14 mouse cellular contexts compared by ENCODE assay signal in the genomic region with DNA sequence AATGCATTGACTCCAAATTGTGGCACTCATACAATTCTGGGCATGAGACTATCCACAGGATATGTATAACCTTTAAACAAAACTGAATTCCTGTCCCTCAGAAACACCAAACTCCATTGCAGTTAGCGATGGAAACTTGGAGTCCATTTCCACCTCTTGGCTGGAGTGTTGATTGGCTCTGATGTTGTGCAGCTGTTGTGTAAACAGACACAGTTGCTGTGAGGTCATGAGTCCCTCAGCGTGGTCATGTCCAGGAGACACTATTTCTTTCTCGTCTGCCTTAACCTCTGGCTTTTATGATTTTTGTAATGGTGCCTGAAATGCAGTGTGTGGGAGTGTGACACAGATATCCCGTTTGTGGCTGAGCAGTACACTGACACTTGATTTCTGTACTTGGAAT.
DNase-seq lines count a peak whose midpoint lies in the region; ATAC-seq and TF ChIP-seq lines count a peak whose summit lies in the region.
"Had no signal": no experiment of that assay in that cellular context is flagged by ENCODE, and none has a peak within 500 bp of the region (broad histone marks: within the 10 kb centered on the region; RNA-seq: fewer than 3 reads in every experiment).

No protein-coding gene starts in this region.

- no peaks in the 10 kb centered on the region for H3K4me1 ChIP-seq in lung, adult 2 months (ENCODE audit: control insufficient read depth, insufficient read depth, low read length)
- H3K4me1 ChIP-seq in limb, embryonic 10.5 days, result no peaks in the 10 kb centered on the region
- no peaks in the 10 kb centered on the region for H3K4me1 ChIP-seq in hindbrain, embryonic 13.5 days (replicated peaks)
- H3K4me1 ChIP-seq: liver, embryonic 15.5 days; neural tube, embryonic 15.5 days had no signal

- no peak overlapping the region for H3K4me3 ChIP-seq in lung, adult 2 months (replicated peaks; ENCODE audit: extremely low read depth, low read depth, low read length)
- no peak overlapping the region for H3K4me3 ChIP-seq in limb, embryonic 10.5 days
- H3K4me3 ChIP-seq in hindbrain, embryonic 13.5 days, result no peak overlapping the region
- H3K4me3 ChIP-seq: erythroblast, embryonic 14.5 days; liver, embryonic 15.5 days; neural tube, embryonic 15.5 days had no signal

- no peak overlapping the region for H3K4me2 ChIP-seq in hindbrain, embryonic 13.5 days
- H3K4me2 ChIP-seq: liver, embryonic 15.5 days; neural tube, embryonic 15.5 days had no signal

- WGBS in lung, adult 2 months, result 62% methylated on average over 4 of the region's 4 CpGs
- 88% methylated on average over 4 of the region's 4 CpGs for WGBS in limb, embryonic 10.5 days
- 91% methylated on average over 4 of the region's 4 CpGs for WGBS in hindbrain, embryonic 13.5 days

- ATAC-seq in hindbrain, embryonic 13.5 days (ENCODE audit: low FRiP score), result no peak
- ATAC-seq: midbrain, embryonic 16.5 days had no signal

- no peaks in the 10 kb centered on the region for H3K27me3 ChIP-seq in limb, embryonic 10.5 days (ENCODE audit: low read depth, poor library complexity, severe bottlenecking)
- H3K27me3 ChIP-seq in hindbrain, embryonic 13.5 days, result no peaks in the 10 kb centered on the region
- H3K27me3 ChIP-seq: liver, embryonic 15.5 days; neural tube, embryonic 15.5 days had no signal

- H3K27ac ChIP-seq in limb, embryonic 10.5 days, result no peak overlapping the region
- no peak overlapping the region for H3K27ac ChIP-seq in hindbrain, embryonic 13.5 days
- H3K27ac ChIP-seq: liver, embryonic 15.5 days; neural tube, embryonic 15.5 days had no signal

- H3K9me3 ChIP-seq in limb, embryonic 10.5 days (replicated peaks), result no peaks in the 10 kb centered on the region
- H3K9me3 ChIP-seq in hindbrain, embryonic 13.5 days, result no peaks in the 10 kb centered on the region
- H3K9me3 ChIP-seq: liver, embryonic 15.5 days; neural tube, embryonic 15.5 days had no signal

- DNase-seq in adrenal gland, adult 2 months, result peak; percentile 4
- no peak for DNase-seq in adrenal gland, postnatal 4 days (ENCODE audit: low spot score in 2 of 2)
- DNase-seq in urinary bladder, postnatal 25 days (ENCODE audit: low spot score), result peak; percentile 5
- DNase-seq in urinary bladder, postnatal 10 days (ENCODE audit: low spot score), result no peak
- peak; percentile 4 for DNase-seq in lung, adult 2 months
- no peak for DNase-seq in layer of hippocampus, postnatal 25 days (ENCODE audit: extremely low spot score in 1 of 2, low spot score in 1 of 2)
- DNase-seq in limb, embryonic 10.5 days (ENCODE audit: low spot score), result no peak
- DNase-seq: cerebellum, adult 11 months; thymus, postnatal 4 days had no signal

- no peaks in the 10 kb centered on the region for H3K36me3 ChIP-seq in limb, embryonic 10.5 days
- H3K36me3 ChIP-seq in hindbrain, embryonic 13.5 days, result no peaks in the 10 kb centered on the region
- H3K36me3 ChIP-seq: liver, embryonic 15.5 days; neural tube, embryonic 15.5 days had no signal

- no peak for TF ChIP-seq POLR2A in lung, adult 2 months (IDR thresholded peaks at IDR 0.05; ENCODE audit: borderline replicate concordance, extremely low read depth, low read depth, low read length)

- TF ChIP-seq CTCF in lung, adult 2 months (IDR thresholded peaks at IDR 0.05; ENCODE audit: insufficient read depth, low read length), result no peak

- H3K9ac ChIP-seq in hindbrain, embryonic 13.5 days, result no peak overlapping the region
- H3K9ac ChIP-seq: liver, embryonic 15.5 days; neural tube, embryonic 15.5 days had no signal

Comparison
In these comparisons a context has a peak if more than half of its experiments do, and no peak if none do; other contexts are left out.
1. DNase-seq: peak in adrenal gland, adult 2 months (single experiment), urinary bladder, postnatal 25 days (single experiment) and lung, adult 2 months (single experiment); none in adrenal gland, postnatal 4 days (0 of 2), urinary bladder, postnatal 10 days (single experiment), layer of hippocampus, postnatal 25 days (0 of 2) and limb, embryonic 10.5 days (single experiment).